Mouse (Mus musculus) midbrain, embryonic 11.5 days (tissue): Measurements from ENCODE around the gene Mau2. TPM values are rescaled to one million over a fixed set of nuclear protein-coding genes. Genes with fewer than 3 reads are reported as not detected.

Experiments
- ATAC-seq: fragments of 200-750 bp; cut with Nextera tagmentation; 2 replicates; pipeline ENCODE4 v1.8.0; 2017; ENCODE audit warnings: moderate TSS enrichment, moderate library complexity; ENCODE audit not compliant: low FRiP score
- DNase-seq: peaks from one replicate; pipeline ENCODE4 v3.0.0; 2015; ENCODE audit warnings: low spot score; ENCODE audit errors: missing footprints
- H3K27ac ChIP-seq: fragments of 300-500 bp; sonication (generic); 2 replicates; pipeline ENCODE4 v1.5.1; 2014; ENCODE audit warnings: low read depth, low read length
- H3K27me3 ChIP-seq: fragments of 300-500 bp; sonication (generic); 2 replicates; pipeline ENCODE4 v1.6.1; 2014; ENCODE audit warnings: mild to moderate bottlenecking, low read length, moderate library complexity, mixed read lengths; ENCODE audit not compliant: control insufficient read depth, insufficient read depth
- H3K36me3 ChIP-seq: fragments of 300-500 bp; sonication (generic); 2 replicates; pipeline ENCODE4 v1.6.1; 2014; ENCODE audit warnings: mild to moderate bottlenecking, low read length, moderate library complexity, mixed read lengths; ENCODE audit not compliant: control insufficient read depth, insufficient read depth
- H3K4me1 ChIP-seq: fragments of 300-500 bp; sonication (generic); 2 replicates; pipeline ENCODE4 v1.6.1; 2014; ENCODE audit warnings: low read length; ENCODE audit not compliant: control insufficient read depth, insufficient read depth
- H3K4me2 ChIP-seq: fragments of 300-500 bp; sonication (generic); 2 replicates; pipeline ENCODE4 v1.6.1; 2014; ENCODE audit warnings: mild to moderate bottlenecking, moderate library complexity
- H3K4me3 ChIP-seq: fragments of 300-500 bp; sonication (generic); 2 replicates; pipeline ENCODE4 v1.5.1; 2014; ENCODE audit warnings: low read depth, low read length
- H3K9ac ChIP-seq: fragments of 300-500 bp; sonication (generic); 2 replicates; pipeline ENCODE4 v1.6.1; 2014; ENCODE audit warnings: low read length
- H3K9me3 ChIP-seq: fragments of 300-500 bp; sonication (generic); 2 replicates; pipeline ENCODE4 v1.6.1; 2016; ENCODE audit warnings: low read length; ENCODE audit not compliant: control insufficient read depth
- WGBS: fragments of 180-500 bp; shearing (Covaris S2); extraction: QIAGEN DNeasy Blood & Tissue Kit; methylation state at CpG from one replicate; pipeline ENCODE4 v1.1.7; 2014; 5-methylcytosine and 5-hydroxymethylcytosine counted together
- polyA plus RNA-seq: library from polyadenylated mRNA; unstranded; fragments of >200 nt; fragmentation: Nextera tagmentation; extraction: Ambion mirVana; gene quantifications from 2 replicates; pipeline ENCODE4 v1.2.1, GENCODE M21; 2014

Gene Mau2
- polyA plus RNA-seq, 1 experiment from 2014 or later: 49.3 TPM

- H3K9ac ChIP-seq: no peak overlapping the region
- H3K36me3 ChIP-seq: no peaks in the 10 kb centered on the region
- H3K27me3 ChIP-seq: no peaks in the 10 kb centered on the region
- no peak overlapping the region for H3K27ac ChIP-seq
- H3K4me3 ChIP-seq: no peak overlapping the region
- no peak overlapping the region for H3K4me2 ChIP-seq
- DNase-seq (no peak), ATAC-seq (no peak)
- H3K9me3 ChIP-seq: no peaks in the 10 kb centered on the region
- 87% methylated on average over 2 of the region's 2 CpGs for WGBS
- H3K4me1 ChIP-seq: peaks cover 28% of the 10 kb centered on the region
Observed at GRCm38 (mm10) chr8:69970880-69971279, 71.7 kb downstream of the Mau2 start.

GRCm38 (mm10) chr8:69967291-69967933 is 75.1 kb downstream of the Mau2 start:
- Histone ChIP-seq H3K9me3 (no peaks in the 10 kb centered on the region), H3K36me3 (no peaks in the 10 kb centered on the region), H3K9ac (no peak overlapping the region), H3K4me3 (no peak overlapping the region), H3K27me3 (no peaks in the 10 kb centered on the region), H3K27ac (no peak overlapping the region), H3K4me2 (no peak overlapping the region), H3K4me1 (peaks cover 13% of the 10 kb centered on the region)
- ATAC-seq (no peak), DNase-seq (no peak)
- 94% methylated on average over 4 of the region's 4 CpGs for WGBS

Other genes starting within 250 kb of the Mau2 start
- 7.8 TPM in 2 replicates for gene Gmip, start 234.1 kb downstream of the Mau2 start, polyA plus RNA-seq
- gene Lpar2, start 220.3 kb downstream of the Mau2 start, polyA plus RNA-seq: 0.72 and 1.2 TPM in 2 replicates
- 33.9 and 39.1 TPM in 2 replicates for gene Pbx4, start 210.2 kb downstream of the Mau2 start, polyA plus RNA-seq
- gene Cilp2, start 155.0 kb downstream of the Mau2 start, polyA plus RNA-seq: 0.31 and 0.40 TPM in 2 replicates
- gene Tssk6, start 140.6 kb downstream of the Mau2 start, polyA plus RNA-seq: 3.4 and 4.0 TPM in 2 replicates
- gene Ndufa13, start 140.2 kb downstream of the Mau2 start, polyA plus RNA-seq: 167 and 172 TPM in 2 replicates
- 3.2 and 3.6 TPM in 2 replicates for gene Yjefn3, start 140.0 kb downstream of the Mau2 start, polyA plus RNA-seq
- gene Gatad2a, start 46.4 kb downstream of the Mau2 start, polyA plus RNA-seq: 52.7 and 65.2 TPM in 2 replicates
- 33.3 and 35.3 TPM in 2 replicates for gene Sugp1, start 79 bp upstream of the Mau2 start, polyA plus RNA-seq
- gene Tm6sf2, start 30.2 kb upstream of the Mau2 start, polyA plus RNA-seq: 0.95 and 1.6 TPM in 2 replicates
- gene Hapln4, start 40.7 kb upstream of the Mau2 start, polyA plus RNA-seq: 0.04 and 0.22 TPM in 2 replicates
- 47.2 and 52.4 TPM in 2 replicates for gene Ncan, start 78.1 kb upstream of the Mau2 start, polyA plus RNA-seq
- gene Nr2c2ap, start 88.6 kb upstream of the Mau2 start, polyA plus RNA-seq: 14.3 and 16.9 TPM in 2 replicates
- 10.8 and 11.7 TPM in 2 replicates for gene Rfxank, start 96.4 kb upstream of the Mau2 start, polyA plus RNA-seq
- 37.4 and 41.3 TPM in 2 replicates for gene Borcs8, start 96.8 kb upstream of the Mau2 start, polyA plus RNA-seq
- 0.23 and 0.40 TPM in 2 replicates for gene Mef2b, start 97.0 kb upstream of the Mau2 start, polyA plus RNA-seq
- 28.6 and 33.3 TPM in 2 replicates for gene Tmem161a, start 129.6 kb upstream of the Mau2 start, polyA plus RNA-seq
- 1.6 and 2.1 TPM in 2 replicates for gene Slc25a42, start 169.6 kb upstream of the Mau2 start, polyA plus RNA-seq
- gene Sugp2, start 191.5 kb upstream of the Mau2 start, polyA plus RNA-seq: 42.4 and 47.5 TPM in 2 replicates
- 27.3 and 31.1 TPM in 2 replicates for gene Armc6, start 191.7 kb upstream of the Mau2 start, polyA plus RNA-seq
- 50.5 and 61.2 TPM in 2 replicates for gene Homer3, start 240.1 kb upstream of the Mau2 start, polyA plus RNA-seq